Mouse (Mus musculus) small intestine, adult 2 months (tissue): ENCODE measurements around the gene Cdc42ep3.

Experiments used
- CTCF ChIP-seq: fragments of 200-500 bp; IDR thresholded peaks from 2 replicates; pipeline ENCODE4 v1.5.1; 2012; ENCODE audit warnings: low read depth, mild to moderate bottlenecking, control low read depth, inconsistent platforms, low read length, moderate library complexity, mixed read lengths; ENCODE audit not compliant: insufficient replicate concordance, insufficient read length; ENCODE audit errors: extremely low read depth
- POLR2A ChIP-seq: fragments of 200-500 bp; IDR thresholded peaks from 2 replicates; pipeline ENCODE4 v1.6.1; 2012; ENCODE audit warnings: low read depth, mild to moderate bottlenecking, control low read depth, inconsistent platforms, low read length, moderate library complexity

DNA sequence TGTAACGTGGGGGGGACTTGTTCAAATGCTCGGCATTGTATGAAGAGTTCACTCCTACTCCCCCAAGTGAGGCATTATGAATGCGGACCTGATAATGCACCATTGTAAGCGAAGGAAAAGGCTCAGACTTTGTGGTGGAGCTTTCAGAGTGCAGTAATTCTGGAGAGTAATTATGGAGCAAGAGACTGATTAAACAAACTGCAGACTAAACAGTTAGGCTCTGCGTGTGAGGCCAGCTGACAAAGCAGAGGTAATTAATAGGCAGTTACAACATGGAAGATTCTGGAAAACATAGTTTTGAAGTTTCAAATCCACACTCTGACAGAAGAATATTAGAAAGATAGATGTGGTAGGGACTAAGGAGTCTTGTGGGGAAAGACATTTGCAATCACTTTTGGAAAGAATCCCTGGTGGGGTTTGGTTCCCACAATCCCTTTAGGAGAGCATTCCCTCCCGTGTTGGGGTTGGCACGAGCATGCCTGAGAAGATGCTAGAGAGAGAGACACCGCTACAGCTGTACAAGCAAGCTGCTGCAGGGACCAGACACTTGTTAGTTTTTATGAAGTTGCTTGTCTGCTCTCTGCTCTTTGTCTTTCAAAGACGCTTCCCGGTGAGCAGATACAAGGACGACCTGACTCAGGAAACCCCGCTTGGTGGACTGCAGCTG lies 37.7 kb downstream of the Cdc42ep3 start:
- no peak for TF ChIP-seq POLR2A
- no peak for TF ChIP-seq CTCF
